In genomic region chr11:97410958-97411357, GRCm38 (mm10) we compare ENCODE assay signal across 28 mouse cellular contexts. TPM values are rescaled to one million over a fixed set of nuclear protein-coding genes. Genes with fewer than 3 reads are reported as not detected.
A peak's percentile ranks its signal among the peaks of the same experiment; 100 is the strongest.
DNase-seq lines count a peak whose midpoint lies in the region; ATAC-seq and TF ChIP-seq lines count a peak whose summit lies in the region.
"Had no signal": no experiment of that assay in that cellular context is flagged by ENCODE, and none has a peak within 500 bp of the region (broad histone marks: within the 10 kb centered on the region; RNA-seq: fewer than 3 reads in every experiment).

No protein-coding gene starts in this region.

- TF ChIP-seq CTCF in gastrocnemius, adult 2 months (IDR thresholded peaks at IDR 0.05) = no peak

- peaks cover 86% of the 10 kb centered on the region for H3K4me1 ChIP-seq in megakaryocyte, embryonic 14.5 days
- H3K4me1 ChIP-seq in ES-E14 (ENCODE audit: control insufficient read depth in 2 of 2, insufficient read depth in 2 of 2, low read length in 2 of 2, poor library complexity in 1 of 2) = peaks cover 15 to 35% of the 10 kb centered on the region in 2 experiments

- H3K4me3 ChIP-seq in gastrocnemius, adult 2 months = no peak overlapping the region
- H3K4me3 ChIP-seq in megakaryocyte, embryonic 14.5 days (replicated peaks) = peak overlapping the region; percentile 1
- H3K4me3 ChIP-seq in ES-E14 (ENCODE audit: insufficient read depth in 1 of 2, low read depth in 1 of 2, low read length in 2 of 2, poor library complexity in 1 of 2, severe bottlenecking in 1 of 2) = no peak overlapping the region
- H3K4me3 ChIP-seq: embryonic facial prominence, embryonic 10.5 days; embryonic facial prominence, embryonic 13.5 days; erythroblast, embryonic 14.5 days; forebrain, embryonic 12.5 days; forebrain, embryonic 15.5 days had no signal

- H3K27me3 ChIP-seq in megakaryocyte, embryonic 14.5 days (replicated peaks) = peaks cover 18% of the 10 kb centered on the region
- H3K27me3 ChIP-seq: forebrain, embryonic 15.5 days had no signal

- peak overlapping the region; percentile 55; the same call in 1 of the 2 replicates for H3K9ac ChIP-seq in ES-E14 (ENCODE audit: insufficient read depth, low read depth, low read length, poor library complexity, severe bottlenecking)
- H3K9ac ChIP-seq: embryonic facial prominence, embryonic 13.5 days; forebrain, embryonic 12.5 days; forebrain, embryonic 15.5 days; hindbrain, embryonic 14.5 days had no signal

- H3K27ac ChIP-seq in gastrocnemius, adult 2 months = peak overlapping the region; percentile 4; the same call in 1 of the 2 replicates
- peak overlapping the region; percentile 93; the same call in 1 of the 2 replicates for H3K27ac ChIP-seq in ES-E14 (ENCODE audit: insufficient read depth, low read depth, low read length, poor library complexity, severe bottlenecking)
- H3K27ac ChIP-seq: embryonic facial prominence, embryonic 10.5 days; embryonic facial prominence, embryonic 13.5 days; forebrain, embryonic 12.5 days; forebrain, embryonic 15.5 days; hindbrain, embryonic 14.5 days; hindbrain, postnatal 0 days had no signal

- in situ Hi-C loops in ES-E14 (cut with MboI; ENCODE audit: low sequenced_read_pairs in 2 of 2, unreplicated experiment in 2 of 2) = no loop called here

- H3K36me3 ChIP-seq in megakaryocyte, embryonic 14.5 days (replicated peaks; ENCODE audit: low read length) = no peaks in the 10 kb centered on the region
- H3K36me3 ChIP-seq in ES-E14 (ENCODE audit: control insufficient read depth, insufficient read depth, low read length, poor library complexity, severe bottlenecking) = no peaks in the 10 kb centered on the region
- H3K36me3 ChIP-seq: embryonic facial prominence, embryonic 10.5 days; embryonic facial prominence, embryonic 13.5 days; forebrain, embryonic 12.5 days; forebrain, embryonic 15.5 days had no signal

- no peaks in the 10 kb centered on the region for H3K9me3 ChIP-seq in megakaryocyte, embryonic 14.5 days
- no peaks in the 10 kb centered on the region for H3K9me3 ChIP-seq in ES-E14 (ENCODE audit: control insufficient read depth, insufficient read depth, low read depth, low read length)
- H3K9me3 ChIP-seq: embryonic facial prominence, embryonic 10.5 days; embryonic facial prominence, embryonic 13.5 days; forebrain, embryonic 12.5 days; forebrain, embryonic 15.5 days had no signal

- intact Hi-C loops in gastrocnemius, adult 2 months (cut with DNase I) = no loop called here
- intact Hi-C loops in gastrocnemius, postnatal 14 days (cut with DNase I; ENCODE audit: low total_unique reads) = no loop called here

- no peak for ATAC-seq in megakaryocyte, adult 5-6 weeks (ENCODE audit: poor library complexity, severe bottlenecking)
- ATAC-seq: forebrain, embryonic 15.5 days; hindbrain, postnatal 0 days; inflammation-experienced regulatory T-cells, adult 6 months; intestine, embryonic 16.5 days had no signal

- no peak for DNase-seq in gastrocnemius, adult 2 months
- no peak for DNase-seq in gastrocnemius, postnatal 14 days
- DNase-seq in ES-E14 (ENCODE audit: low read depth, low spot score) = no peak
- DNase-seq in adrenal gland, adult 2 months = no peak
- DNase-seq in gastrocnemius, postnatal 25 days = no peak
- DNase-seq: adrenal gland, adult 8-10 months; adrenal gland, postnatal 25 days; cerebellum, adult 11-12 months; cerebellum, adult 8-10 months; cerebellum, postnatal 10 days; cerebellum, postnatal 36 days; embryo, embryonic 11 days; gastrocnemius, postnatal 10 days; heart, adult 18-20 months; heart, postnatal 14 days; heart, postnatal 4 days had no signal

TF ChIP-seq in ES-E14, 5 proteins besides CTCF, POLR2A, EP300 and RAD21:
- no peak for TF ChIP-seq ZNF384 (IDR thresholded peaks at IDR 0.05; ENCODE audit: low read depth, low read length)
- TF ChIP-seq CHD2 (IDR thresholded peaks at IDR 0.05; ENCODE audit: low read depth, low read length) = no peak
- TF ChIP-seq ZC3H11A (IDR thresholded peaks at IDR 0.05; ENCODE audit: borderline replicate concordance, low read depth, low read length) = no peak
- no peak for TF ChIP-seq MAFK (IDR thresholded peaks at IDR 0.05; ENCODE audit: insufficient read depth, low read depth, low read length)
- TF ChIP-seq HCFC1 (IDR thresholded peaks at IDR 0.05; ENCODE audit: borderline replicate concordance, insufficient read depth, low read length) = no peak

RNA-seq across cellular contexts. Expression of gene Arhgap23, which starts 4.4 kb away (rescaled TPM):
- 1 to 10 TPM; 5.9 to 7.5 TPM for total RNA-seq in gastrocnemius, adult 2 months (2021)
- 10 to 100 TPM; 10.5 to 12.2 TPM for total RNA-seq in gastrocnemius, postnatal 14 days (2021)
- polyA plus RNA-seq in megakaryocyte, embryonic 14.5 days (2012; ENCODE audit: insufficient read depth, low replicate concordance) = 85.6 and 94.5 TPM in 2 replicates
- total RNA-seq in megakaryocyte, adult 5-6 weeks (2015) = 7.7 and 9.8 TPM in 2 replicates
- total RNA-seq in megakaryocyte, adult 5-6 weeks (2017) = 5.8 and 9.4 TPM in 2 replicates
- total RNA-seq in ES-E14 (2012; rRNA removed) = 22.6 and 26.3 TPM in 2 replicates
- total RNA-seq in adrenal gland, adult 2 months (2021) = 10 to 100 TPM; 29.0 to 29.3 TPM
- 96.3 and 106 TPM in 2 replicates for polyA plus RNA-seq in adrenal gland, adult 2 months (2012; rRNA removed)
- total RNA-seq in gastrocnemius, postnatal 25 days (2021) = 1 to 10 TPM; 6.5 to 7.1 TPM
- polyA plus RNA-seq: inflammation-experienced regulatory T-cells, adult 6 months had no signal

RNA-seq across cellular contexts. Expression of gene Socs7, which starts 48.6 kb away (rescaled TPM):
- total RNA-seq in gastrocnemius, adult 2 months (2021) = 10 to 100 TPM; 43.2 to 48.6 TPM
- total RNA-seq in gastrocnemius, postnatal 14 days (2021) = 10 to 100 TPM; 32.4 to 36.2 TPM
- 0.91 and 1.5 TPM in 2 replicates for polyA plus RNA-seq in megakaryocyte, embryonic 14.5 days (2012; ENCODE audit: insufficient read depth, low replicate concordance)
- 4.0 and 4.4 TPM in 2 replicates for total RNA-seq in megakaryocyte, adult 5-6 weeks (2015)
- 7.6 and 8.5 TPM in 2 replicates for total RNA-seq in megakaryocyte, adult 5-6 weeks (2017)
- total RNA-seq in ES-E14 (2012; rRNA removed) = 14.3 and 14.5 TPM in 2 replicates
- total RNA-seq in adrenal gland, adult 2 months (2021) = 10 to 100 TPM; 20.3 to 20.8 TPM
- 9.9 and 10.3 TPM in 2 replicates for polyA plus RNA-seq in adrenal gland, adult 2 months (2012; rRNA removed)
- 10 to 100 TPM; 38.9 to 39.2 TPM for total RNA-seq in gastrocnemius, postnatal 25 days (2021)

RNA-seq across cellular contexts. Expression of gene Gpr179, which starts 59.1 kb away (rescaled TPM):
- total RNA-seq in gastrocnemius, adult 2 months (2021) = under 1 TPM in 1 of 2 experiments, not detected in 1; 0.03 TPM
- under 1 TPM in 1 of 2 experiments, not detected in 1; 0.27 TPM for total RNA-seq in gastrocnemius, postnatal 14 days (2021)
- polyA plus RNA-seq in megakaryocyte, embryonic 14.5 days (2012; ENCODE audit: insufficient read depth, low replicate concordance) = 0.04 TPM in 1 of 2 replicates, not detected in the other
- not detected in 2 replicates for total RNA-seq in megakaryocyte, adult 5-6 weeks (2015)
- total RNA-seq in megakaryocyte, adult 5-6 weeks (2017) = under 0.01 TPM in 1 of 2 replicates, not detected in the other
- total RNA-seq in ES-E14 (2012; rRNA removed) = 0.31 and 0.53 TPM in 2 replicates
- total RNA-seq in adrenal gland, adult 2 months (2021) = 1 to 10 TPM; 1.2 TPM
- 0.99 and 1.2 TPM in 2 replicates for polyA plus RNA-seq in adrenal gland, adult 2 months (2012; rRNA removed)
- under 1 TPM in 1 of 2 experiments, not detected in 1; 0.03 TPM for total RNA-seq in gastrocnemius, postnatal 25 days (2021)
- total RNA-seq: heart, adult 18-20 months had no signal
- polyA plus RNA-seq: erythroblast, embryonic 14.5 days; hindbrain, embryonic 11.5 days had no signal
